Mouse (Mus musculus) 3134 (cell line): ENCODE data around the gene Tmem51.
"Not testable (repeated sequence)": the region's sequence is repeated elsewhere in the genome, so short reads cannot be mapped to it uniquely, and the experiment has no call there.

Source experiments
- DNase-seq: peaks from one replicate; pipeline ENCODE4 v3.0.0-alpha.2; 2011; ENCODE audit warnings: low spot score; ENCODE audit not compliant: insufficient read length; ENCODE audit errors: extremely low read depth

Gene Tmem51

GRCm38 (mm10) chr4:142061485-142062240 lies 22.4 kb downstream of the Tmem51 start:
- DNase-seq = no peak

- no peak for DNase-seq
Observed at GRCm38 (mm10) chr4:142060455-142061378, 23.4 kb downstream of the Tmem51 start.

GRCm38 (mm10) chr4:142059841-142060193 lies 24.3 kb downstream of the Tmem51 start:
- DNase-seq = no peak

- no peak for DNase-seq
Observed at GRCm38 (mm10) chr4:142059113-142059840, 24.8 kb downstream of the Tmem51 start.

DNA sequence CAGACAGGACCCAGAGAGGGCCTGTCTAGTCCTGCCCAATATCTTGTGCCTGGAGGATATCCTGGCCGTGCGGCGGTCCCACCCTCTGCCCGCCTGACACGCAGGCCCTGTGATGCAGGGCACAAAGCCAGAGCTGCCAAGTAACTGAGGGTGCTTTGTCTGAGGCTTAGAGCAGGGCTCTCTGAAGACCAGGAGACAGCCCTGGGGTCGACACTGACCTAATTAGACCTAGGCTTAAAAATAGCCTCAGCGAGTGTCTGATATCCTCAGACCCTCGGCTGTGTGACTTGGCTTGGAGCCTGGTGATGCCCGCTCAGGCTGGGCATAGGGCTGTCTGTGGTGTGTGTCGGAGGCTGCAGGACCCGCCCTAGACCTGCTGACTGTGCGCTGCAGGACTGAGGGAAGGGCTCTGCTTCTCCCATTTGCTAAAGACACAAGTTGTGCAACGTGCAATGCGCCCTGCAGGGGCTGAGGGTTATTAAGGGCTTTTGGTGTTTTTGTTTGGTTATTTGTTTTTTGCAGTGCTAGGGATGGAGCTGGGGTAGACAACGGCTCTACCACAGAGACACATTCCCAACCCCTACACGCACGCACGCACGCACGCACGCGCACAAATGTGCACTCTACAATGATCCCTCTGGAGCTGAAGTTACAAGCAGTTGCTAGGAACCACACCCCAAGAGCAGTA lies 26.4 kb downstream of the Tmem51 start:
- no peak for DNase-seq

DNA sequence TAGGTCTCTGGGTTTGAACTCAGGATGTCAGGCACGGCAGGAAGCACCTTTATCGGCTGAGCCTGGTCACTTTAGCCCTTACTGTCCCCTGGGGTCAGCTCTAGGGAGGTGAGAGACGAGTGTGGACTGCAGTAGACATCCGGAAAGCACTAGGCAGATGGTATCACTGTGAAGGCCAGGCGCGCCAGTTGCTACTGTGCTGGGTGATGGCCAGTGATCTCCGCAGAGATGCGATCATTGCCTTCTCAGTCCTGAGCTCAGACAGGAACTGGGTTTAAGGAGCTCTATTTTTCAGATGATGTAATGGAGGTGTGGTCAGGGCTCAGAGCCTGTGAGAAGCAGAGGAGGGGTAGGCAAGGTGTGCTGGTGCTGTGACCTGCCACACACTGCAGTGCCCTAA lies 28.5 kb downstream of the Tmem51 start:
- no peak for DNase-seq

DNA sequence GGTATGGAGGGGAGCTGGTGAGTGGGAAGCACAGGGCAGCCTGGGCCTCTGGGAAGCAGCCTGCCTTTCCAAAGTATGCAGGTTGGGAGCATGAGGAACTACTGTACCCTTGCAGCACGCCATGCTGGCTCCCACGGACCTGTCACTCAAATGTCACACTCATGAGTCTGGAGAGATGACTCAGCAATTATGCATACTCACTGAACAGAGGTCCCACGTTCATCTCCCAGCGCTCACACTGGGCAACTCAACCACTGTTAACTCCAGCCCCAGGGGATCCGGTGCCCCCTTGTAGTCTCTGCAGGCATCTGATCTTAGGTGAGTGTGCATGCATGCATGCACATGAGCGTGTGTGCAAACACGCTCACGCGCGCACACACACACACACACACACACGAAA lies 29.5 kb downstream of the Tmem51 start:
- peak; percentile 14 for DNase-seq

- no peak for DNase-seq
Observed at GRCm38 (mm10) chr4:142053661-142054448, 30.2 kb downstream of the Tmem51 start.

- no peak for DNase-seq
Observed at GRCm38 (mm10) chr4:142053261-142053660, 30.8 kb downstream of the Tmem51 start.

GRCm38 (mm10) chr4:142052391-142053132 lies 31.5 kb downstream of the Tmem51 start:
- no peak for DNase-seq

DNA sequence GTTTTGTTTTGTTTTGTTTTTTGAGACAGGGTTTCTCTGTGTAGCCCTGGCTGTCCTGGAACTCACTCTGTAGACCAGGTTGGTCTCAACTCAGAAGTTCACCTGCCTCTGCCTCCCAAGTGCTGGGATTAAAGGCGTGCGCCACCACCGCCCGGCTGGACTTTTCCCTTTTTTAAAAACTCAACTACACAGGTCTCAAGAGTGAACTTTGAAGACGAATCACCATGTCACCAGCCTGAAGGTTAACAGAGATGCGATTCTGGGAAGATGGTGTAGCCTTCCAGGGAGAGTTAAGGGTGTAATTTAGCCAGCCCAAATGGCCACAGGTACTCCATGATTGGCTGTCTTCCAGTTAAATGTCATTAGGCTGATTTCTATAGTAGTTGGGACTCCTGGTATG lies 32.2 kb downstream of the Tmem51 start:
- DNase-seq = not testable (repeated sequence)

- DNase-seq = no peak
Observed at GRCm38 (mm10) chr4:142049963-142050362, 34.1 kb downstream of the Tmem51 start.

DNA sequence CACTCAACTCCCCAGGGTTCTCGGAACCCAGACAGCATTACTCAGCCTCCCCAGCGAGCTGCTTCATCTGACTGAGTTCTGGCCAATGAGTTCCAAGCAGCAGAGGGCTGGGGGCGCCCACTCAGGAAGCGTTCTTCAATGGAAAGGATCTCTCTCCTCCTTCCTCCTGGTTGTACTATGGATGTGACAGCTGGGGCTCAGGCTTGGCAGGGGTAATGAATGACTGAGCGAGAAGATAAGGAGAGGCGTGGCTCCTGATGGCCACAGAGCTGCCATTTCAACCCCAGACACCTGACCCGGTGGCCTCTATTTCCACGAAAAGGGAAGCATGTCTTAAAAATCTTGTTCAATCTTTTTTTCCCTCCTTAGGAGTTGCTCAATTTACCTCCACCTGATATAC lies 35.7 kb downstream of the Tmem51 start:
- no peak for DNase-seq

- no peak for DNase-seq
Observed at GRCm38 (mm10) chr4:142047005-142047404, 37.1 kb downstream of the Tmem51 start.

DNA sequence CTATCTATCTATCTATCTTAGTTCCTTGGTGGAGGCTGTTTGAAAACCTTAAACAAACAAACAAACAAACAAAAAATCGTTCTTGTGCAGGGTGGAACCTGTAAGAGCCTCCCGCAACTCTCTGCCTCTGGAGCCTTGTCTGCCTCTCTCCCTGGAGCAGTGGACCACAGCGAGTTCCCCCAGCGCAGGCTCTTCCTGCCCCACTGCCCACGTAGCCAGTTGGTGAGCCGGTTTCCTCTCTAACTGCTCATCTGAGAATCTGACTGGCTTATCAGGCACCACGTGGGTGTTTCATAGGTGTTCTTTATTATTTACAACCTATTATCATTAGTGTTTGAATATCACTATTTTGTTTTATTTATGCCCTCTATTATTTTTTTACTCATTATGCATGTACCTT lies 37.6 kb downstream of the Tmem51 start:
- no peak for DNase-seq

DNA sequence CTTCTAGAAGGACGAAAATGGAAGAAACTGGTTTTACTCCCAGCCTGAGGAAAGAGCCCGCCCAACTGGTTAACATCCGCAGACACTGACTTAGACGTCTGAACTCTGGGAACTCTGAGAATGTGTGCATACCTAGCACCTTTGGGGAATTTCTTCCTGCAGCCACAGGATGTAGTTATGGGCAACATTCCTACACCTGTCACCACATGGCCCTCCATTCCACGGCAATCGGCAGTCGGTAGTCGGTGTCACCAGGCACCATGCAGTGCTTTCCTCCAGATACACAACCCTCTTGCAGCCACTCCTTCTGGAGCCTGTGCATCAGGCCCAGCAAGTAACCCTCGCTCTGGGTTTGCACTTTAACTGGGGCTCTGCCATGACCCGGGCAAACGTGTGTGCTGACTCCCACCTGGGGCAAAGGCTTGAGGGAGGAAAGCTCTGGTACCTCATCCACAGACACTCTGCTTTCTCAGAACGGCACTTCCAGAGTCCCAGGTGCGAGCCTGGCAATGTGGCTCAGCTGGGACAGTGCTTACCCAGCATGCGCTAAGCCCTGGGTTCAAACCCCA lies 38.4 kb downstream of the Tmem51 start:
- no peak for DNase-seq

- no peak for DNase-seq
Observed at GRCm38 (mm10) chr4:142044452-142044851, 39.7 kb downstream of the Tmem51 start.

DNA sequence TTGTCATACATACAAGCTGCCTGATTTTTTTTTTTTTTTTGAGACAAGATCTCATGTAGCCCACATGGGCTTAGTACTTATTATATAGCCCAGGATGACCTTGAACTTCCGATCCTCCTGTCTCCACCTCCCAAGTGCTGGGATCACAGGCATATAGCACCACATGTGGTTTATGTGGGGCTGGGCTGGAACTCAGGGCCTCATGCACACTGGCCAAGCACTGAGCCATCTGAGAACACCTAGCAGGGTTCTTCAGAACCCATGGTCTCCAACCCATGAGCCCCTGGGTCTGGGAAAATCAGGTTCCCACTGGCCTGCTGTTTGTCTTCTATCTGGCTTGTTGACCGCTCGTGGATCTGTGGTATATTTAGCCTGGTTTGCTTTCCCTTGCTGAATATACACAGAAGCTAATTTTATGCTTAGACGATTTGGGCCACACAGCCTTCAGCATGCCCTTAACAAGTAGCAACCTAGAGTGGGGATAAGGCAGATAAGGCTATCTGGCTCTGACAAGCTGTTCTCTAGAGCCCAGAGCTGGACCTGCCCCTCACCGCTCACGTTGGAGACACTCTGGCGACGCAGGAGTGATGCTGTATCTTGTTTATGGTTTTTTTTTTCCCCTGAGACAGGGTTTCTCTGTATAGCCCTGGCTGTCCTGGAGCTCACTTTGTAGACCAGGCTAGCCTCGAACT lies 44.3 kb downstream of the Tmem51 start:
- no peak for DNase-seq
